Mouse (Mus musculus) liver, embryonic 11.5 days (tissue): ENCODE measurements around the gene St3gal5. TPM values are rescaled to one million over a fixed set of nuclear protein-coding genes. Genes with fewer than 3 reads are reported as not detected.
A peak's percentile ranks its signal among the peaks of the same experiment; 100 is the strongest.

ENCODE experiments used
- ATAC-seq: fragments of 200-750 bp; cut with Nextera tagmentation; replicated peaks from 2 replicates; pipeline ENCODE4 v1.8.0; 2017; ENCODE audit warnings: moderate number of reproducible peaks, mild to moderate bottlenecking, moderate TSS enrichment, moderate library complexity; ENCODE audit not compliant: low FRiP score
- DNase-seq: peaks from one replicate; pipeline ENCODE4 v3.0.0-alpha.2; 2017; ENCODE audit warnings: low spot score
- H3K27ac ChIP-seq: fragments of 300-500 bp; sonication (generic); 2 replicates; pipeline ENCODE4 v1.5.1; 2014; ENCODE audit warnings: mild to moderate bottlenecking, low read depth, low read length, control low read depth
- H3K27me3 ChIP-seq: fragments of 300-500 bp; sonication (generic); replicated peaks from 2 replicates; pipeline ENCODE4 v1.6.1; 2014; ENCODE audit warnings: low read length, mixed read lengths; ENCODE audit not compliant: control insufficient read depth, insufficient read depth
- H3K36me3 ChIP-seq: fragments of 300-500 bp; sonication (generic); 2 replicates; pipeline ENCODE4 v1.6.1; 2014; ENCODE audit warnings: mild to moderate bottlenecking, low read length, moderate library complexity, mixed read lengths; ENCODE audit not compliant: control insufficient read depth, insufficient read depth
- H3K4me1 ChIP-seq: fragments of 300-500 bp; sonication (generic); replicated peaks from 2 replicates; pipeline ENCODE4 v1.6.1; 2014; ENCODE audit warnings: low read length, mixed read lengths; ENCODE audit not compliant: control insufficient read depth, insufficient read depth
- H3K4me2 ChIP-seq: fragments of 300-500 bp; sonication (generic); 2 replicates; pipeline ENCODE4 v1.6.1; 2014; ENCODE audit warnings: mild to moderate bottlenecking, control low read depth, moderate library complexity
- H3K4me3 ChIP-seq: fragments of 300-500 bp; sonication (generic); 2 replicates; pipeline ENCODE4 v1.5.1; 2014; ENCODE audit warnings: low read depth, low read length, control low read depth
- H3K9ac ChIP-seq: fragments of 300-500 bp; sonication (generic); 2 replicates; pipeline ENCODE4 v1.6.1; 2014; ENCODE audit warnings: low read depth, low read length, control low read depth
- H3K9me3 ChIP-seq: fragments of 300-500 bp; sonication (generic); 2 replicates; pipeline ENCODE4 v1.6.1; 2016; ENCODE audit warnings: low read length, inconsistent platforms, mixed read lengths; ENCODE audit not compliant: control insufficient read depth
- WGBS: fragments of 180-500 bp; shearing (Covaris S2); extraction: QIAGEN DNeasy Blood & Tissue Kit; methylation state at CpG from one replicate; pipeline ENCODE4 v1.1.7; 2014; 5-methylcytosine and 5-hydroxymethylcytosine counted together
- polyA plus RNA-seq: library from polyadenylated mRNA; unstranded; fragments of >200 nt; fragmentation: Nextera tagmentation; extraction: Ambion mirVana; gene quantifications from 2 replicates; pipeline ENCODE4 v1.2.1, GENCODE M21; 2014

St3gal5 gene
- polyA plus RNA-seq, 1 experiment from 2014 or later, result 109 TPM

GRCm38 (mm10) chr6:72186809-72187208 is 89.4 kb downstream of the St3gal5 start:
- H3K9ac ChIP-seq, result no peak overlapping the region
- H3K4me2 ChIP-seq, result no peak overlapping the region
- no peak overlapping the region for H3K27ac ChIP-seq
- H3K4me3 ChIP-seq, result no peak overlapping the region
- H3K9me3 ChIP-seq, result no peaks in the 10 kb centered on the region
- DNase-seq (no peak), ATAC-seq (no peak)
- no peaks in the 10 kb centered on the region for H3K4me1 ChIP-seq
- WGBS, result 76% methylated on average over 6 of the region's 6 CpGs
- no peaks in the 10 kb centered on the region for H3K36me3 ChIP-seq
- peaks cover 38% of the 10 kb centered on the region for H3K27me3 ChIP-seq

GRCm38 (mm10) chr6:72189061-72189863 is 91.9 kb downstream of the St3gal5 start:
- 9% methylated on average over 29 of the region's 29 CpGs for WGBS
- H3K9ac ChIP-seq, result no peak overlapping the region
- peak overlapping the region; percentile 53 for H3K4me2 ChIP-seq
- H3K27ac ChIP-seq, result no peak overlapping the region
- no peaks in the 10 kb centered on the region for H3K4me1 ChIP-seq
- ATAC-seq (no peak), DNase-seq (no peak)
- H3K36me3 ChIP-seq, result no peaks in the 10 kb centered on the region
- H3K9me3 ChIP-seq, result no peaks in the 10 kb centered on the region
- peak overlapping the region; percentile 25; the same call in 1 of the 2 replicates for H3K4me3 ChIP-seq
- peaks cover 41% of the 10 kb centered on the region for H3K27me3 ChIP-seq

- no peaks in the 10 kb centered on the region for H3K9me3 ChIP-seq
- 17% methylated on average over 6 of the region's 6 CpGs for WGBS
- no peak overlapping the region for H3K27ac ChIP-seq
- H3K4me2 ChIP-seq, result no peak overlapping the region
- no peaks in the 10 kb centered on the region for H3K4me1 ChIP-seq
- no peak overlapping the region for H3K9ac ChIP-seq
- H3K4me3 ChIP-seq, result no peak overlapping the region
- no peak for DNase-seq
- H3K36me3 ChIP-seq, result no peaks in the 10 kb centered on the region
- no peak for ATAC-seq
- H3K27me3 ChIP-seq, result peaks cover 39% of the 10 kb centered on the region
These were observed 92.7 kb downstream of the St3gal5 start for GRCm38 (mm10) chr6:72190120-72190519.

GRCm38 (mm10) chr6:72190577-72190976 is 93.2 kb downstream of the St3gal5 start:
- Histone ChIP-seq H3K9ac (no peak overlapping the region), H3K36me3 (no peaks in the 10 kb centered on the region), H3K27me3 (peaks cover 39% of the 10 kb centered on the region), H3K4me1 (no peaks in the 10 kb centered on the region), H3K4me2 (no peak overlapping the region), H3K4me3 (no peak overlapping the region), H3K27ac (no peak overlapping the region), H3K9me3 (no peaks in the 10 kb centered on the region)
- WGBS, result 48% methylated on average over 5 of the region's 5 CpGs
- DNase-seq, result no peak
- ATAC-seq, result no peak

GRCm38 (mm10) chr6:72196660-72197059 is 99.3 kb downstream of the St3gal5 start:
- Histone ChIP-seq H3K4me2 (no peak overlapping the region), H3K4me3 (no peak overlapping the region), H3K36me3 (no peaks in the 10 kb centered on the region), H3K27ac (no peak overlapping the region), H3K27me3 (peaks cover 3% of the 10 kb centered on the region), H3K9ac (no peak overlapping the region), H3K4me1 (peaks cover 3% of the 10 kb centered on the region), H3K9me3 (no peaks in the 10 kb centered on the region)
- no peak for DNase-seq
- WGBS, result 70% methylated on average over 3 of the region's 3 CpGs
- no peak for ATAC-seq

- ATAC-seq (no peak), DNase-seq (no peak)
- Histone ChIP-seq H3K9me3 (no peaks in the 10 kb centered on the region), H3K27ac (no peak overlapping the region), H3K4me2 (no peak overlapping the region), H3K4me3 (no peak overlapping the region), H3K4me1 (peaks cover 3% of the 10 kb centered on the region), H3K9ac (no peak overlapping the region), H3K36me3 (no peaks in the 10 kb centered on the region), H3K27me3 (peaks cover under 1% of the 10 kb centered on the region)
These were observed 100.1 kb downstream of the St3gal5 start for GRCm38 (mm10) chr6:72197515-72197914.

GRCm38 (mm10) chr6:72200595-72201256 is 103.3 kb downstream of the St3gal5 start:
- Histone ChIP-seq H3K4me2 (no peak overlapping the region), H3K27me3 (no peaks in the 10 kb centered on the region; the same call in none of the 2 replicates), H3K4me3 (no peak overlapping the region), H3K9ac (no peak overlapping the region), H3K27ac (no peak overlapping the region), H3K4me1 (peaks cover 3% of the 10 kb centered on the region), H3K9me3 (no peaks in the 10 kb centered on the region), H3K36me3 (no peaks in the 10 kb centered on the region)
- 57% methylated on average over 11 of the region's 11 CpGs for WGBS
- DNase-seq (no peak), ATAC-seq (no peak)

- Histone ChIP-seq H3K27me3 (no peaks in the 10 kb centered on the region; the same call in 1 of the 2 replicates), H3K4me1 (peaks cover 3% of the 10 kb centered on the region), H3K27ac (no peak overlapping the region), H3K9ac (no peak overlapping the region), H3K9me3 (no peaks in the 10 kb centered on the region), H3K4me3 (no peak overlapping the region), H3K36me3 (peaks cover 2% of the 10 kb centered on the region; the same call in 1 of the 2 replicates), H3K4me2 (no peak overlapping the region)
- DNase-seq, result no peak
- ATAC-seq, result no peak
- WGBS, result 65% methylated on average over 5 of the region's 5 CpGs
These were observed 105.3 kb downstream of the St3gal5 start for GRCm38 (mm10) chr6:72202732-72203131.
